Comparison of ENCODE assay signal across 11 mouse cellular contexts in the genomic region with DNA sequence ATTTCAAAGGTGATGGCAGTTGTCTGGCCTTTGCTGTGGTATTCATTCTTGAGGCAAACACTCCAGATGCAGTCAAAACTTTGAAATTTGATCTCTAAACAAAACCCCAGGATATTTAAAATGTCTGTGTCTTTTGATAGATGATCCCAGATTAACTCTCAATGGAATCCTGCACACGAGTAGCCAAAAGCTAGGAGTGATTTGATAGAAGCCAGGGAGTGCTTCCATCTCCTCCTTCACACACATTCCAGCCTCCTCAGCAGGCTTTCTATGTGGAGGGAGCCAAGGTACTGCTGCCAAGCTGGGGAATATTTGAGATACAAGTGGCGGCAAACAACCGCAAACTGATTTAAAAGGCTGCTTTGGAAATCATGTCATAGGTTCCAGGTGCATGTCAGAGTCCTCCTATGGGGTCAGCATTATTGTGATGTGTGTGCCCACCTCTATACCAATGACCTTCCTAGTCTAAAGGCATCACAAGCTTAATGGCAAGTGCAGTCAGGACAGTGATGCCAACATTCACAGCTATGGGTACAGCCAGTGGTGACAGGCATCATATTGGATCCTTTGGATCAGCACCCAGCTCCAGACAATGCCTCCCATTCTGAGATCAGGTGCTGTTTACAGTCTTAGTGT. TPM values are rescaled to one million over a fixed set of nuclear protein-coding genes. Genes with fewer than 3 reads are reported as not detected.
"Had no signal": no experiment of that assay in that cellular context is flagged by ENCODE, and none has a peak within 500 bp of the region (broad histone marks: within the 10 kb centered on the region; RNA-seq: fewer than 3 reads in every experiment).

No protein-coding gene starts in this region.

- H3K27me3 ChIP-seq: limb, embryonic 15.5 days; liver, embryonic 12.5 days had no signal

- DNase-seq: kidney, adult 8-10 months; thymus, adult 18-20 months; thymus, postnatal 14 days had no signal

- H3K9ac ChIP-seq: limb, embryonic 15.5 days; liver, embryonic 12.5 days; midbrain, embryonic 12.5 days; neural tube, embryonic 15.5 days had no signal

- H3K9me3 ChIP-seq: limb, embryonic 15.5 days; liver, embryonic 12.5 days; midbrain, embryonic 12.5 days; neural tube, embryonic 15.5 days had no signal

- ATAC-seq: intestine, embryonic 16.5 days; liver, embryonic 12.5 days had no signal

- H3K27ac ChIP-seq: left cerebral cortex, adult 2 months; limb, embryonic 15.5 days; liver, embryonic 12.5 days; macrophage; midbrain, embryonic 12.5 days; neural tube, embryonic 15.5 days had no signal

- H3K4me3 ChIP-seq: left cerebral cortex, adult 2 months; limb, embryonic 15.5 days; liver, embryonic 12.5 days; midbrain, embryonic 12.5 days; neural tube, embryonic 15.5 days had no signal

- H3K4me2 ChIP-seq: limb, embryonic 15.5 days; liver, embryonic 12.5 days; midbrain, embryonic 12.5 days; neural tube, embryonic 15.5 days had no signal

- H3K36me3 ChIP-seq: limb, embryonic 15.5 days; liver, embryonic 12.5 days; midbrain, embryonic 12.5 days; neural tube, embryonic 15.5 days had no signal

RNA-seq across cellular contexts. Expression of gene Stard13, which starts 39.6 kb away (rescaled TPM):
- total RNA-seq: megakaryocyte-erythroid progenitor cell, adult 5-6 weeks had no signal
